Mouse (Mus musculus): ENCODE data around the gene Thbs3.

DNA sequence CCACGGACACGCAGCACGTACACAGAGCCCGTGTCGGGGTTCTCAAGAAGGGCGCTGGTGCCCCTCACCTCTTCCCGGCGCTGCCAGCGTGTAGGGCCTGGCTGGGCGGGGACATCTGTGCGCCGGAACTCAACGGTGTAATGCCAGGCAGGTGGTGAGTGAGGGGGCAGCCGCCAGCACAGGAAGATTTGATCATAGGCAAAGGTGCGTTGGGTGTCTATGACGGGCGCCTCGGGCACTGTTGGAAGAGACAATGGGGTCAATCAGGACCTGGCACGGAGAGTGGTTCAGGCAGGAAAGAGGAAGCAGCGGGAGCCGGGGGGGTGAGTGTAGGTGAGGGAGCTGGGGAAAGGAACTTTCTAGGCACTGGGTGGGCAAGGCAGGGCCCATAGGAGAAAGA is 22.7 kb downstream of the Thbs3 start:
- TF ChIP-seq CTCF (IDR thresholded peaks at IDR 0.05; ENCODE audit: low read depth) (no peak), EP300 (IDR thresholded peaks at IDR 0.05; ENCODE audit: low read depth) (no peak)

Measured in liver, embryonic 14.5 days (tissue).